Mouse (Mus musculus) embryonic facial prominence, embryonic 10.5 days (tissue): ENCODE measurements at regions not wholly inside any gene's neighbourhood (a gene's known extent, or its start where the extent isn't known, plus 50 kb on each side); places are given as distances from the start of the nearest gene placed in this dataset.
"Not testable (repeated sequence)": the region's sequence is repeated elsewhere in the genome, so short reads cannot be mapped to it uniquely, and the experiment has no call there.

Source experiments
- DNase-seq: peaks from one replicate; pipeline ENCODE4 v3.0.0-alpha.2; 2017; ENCODE audit warnings: low spot score
- H3K27ac ChIP-seq: fragments of 300-500 bp; sonication (generic); replicated peaks from 2 replicates; pipeline ENCODE4 v1.5.1; 2016; ENCODE audit warnings: mild to moderate bottlenecking
- H3K27me3 ChIP-seq: fragments of 300-500 bp; sonication (generic); replicated peaks from 2 replicates; pipeline ENCODE4 v1.6.1; 2016; ENCODE audit warnings: low read depth, mild to moderate bottlenecking; ENCODE audit not compliant: poor library complexity, severe bottlenecking
- H3K36me3 ChIP-seq: fragments of 300-500 bp; sonication (generic); replicated peaks from 2 replicates; pipeline ENCODE4 v1.6.1; 2016; ENCODE audit warnings: mild to moderate bottlenecking, moderate library complexity
- H3K4me1 ChIP-seq: fragments of 300-500 bp; sonication (generic); 2 replicates; pipeline ENCODE4 v1.6.1; 2016
- H3K4me3 ChIP-seq: fragments of 300-500 bp; sonication (generic); 2 replicates; pipeline ENCODE4 v1.5.1; 2016; ENCODE audit warnings: mild to moderate bottlenecking, moderate library complexity
- H3K9me3 ChIP-seq: fragments of 300-500 bp; sonication (generic); 2 replicates; pipeline ENCODE4 v1.6.1; 2016; ENCODE audit warnings: mild to moderate bottlenecking
- WGBS: fragments of 180-500 bp; shearing (Covaris S2); methylation state at CpG from one replicate; pipeline ENCODE4 v1.1.7; 2016; 5-methylcytosine and 5-hydroxymethylcytosine counted together

- not testable (repeated sequence) for H3K36me3 ChIP-seq, DNase-seq, H3K4me3 ChIP-seq, H3K27me3 ChIP-seq, H3K4me1 ChIP-seq, H3K27ac ChIP-seq
- peaks cover 26% of the 10 kb centered on the region for H3K9me3 ChIP-seq
- WGBS = 66% methylated on average over 3 of the region's 3 CpGs
These were observed 338.1 kb downstream of the Gm21863 start for GRCm38 (mm10) chr12:20292368-20292767.

- H3K9me3 ChIP-seq = peaks cover 22% of the 10 kb centered on the region
- WGBS = 27% methylated on average over 94 of the region's 94 CpGs
- H3K36me3 ChIP-seq, H3K4me3 ChIP-seq, H3K27me3 ChIP-seq, H3K4me1 ChIP-seq, H3K27ac ChIP-seq: not testable (repeated sequence)
- peak; percentile 7 for DNase-seq
These were observed 357.9 kb downstream of the Gm21863 start for GRCm38 (mm10) chr12:20311951-20312849.
